Mouse (Mus musculus) urinary bladder, adult 2 months (tissue): ENCODE data around the gene Parg. TPM values are rescaled to one million over a fixed set of nuclear protein-coding genes. Genes with fewer than 3 reads are reported as not detected.
"Not testable (repeated sequence)": the region's sequence is repeated elsewhere in the genome, so short reads cannot be mapped to it uniquely, and the experiment has no call there.

Experiments used
- DNase-seq: peaks from one replicate; pipeline ENCODE4 v3.0.0; 2022; ENCODE audit warnings: low spot score
- polyA plus RNA-seq: library from polyadenylated mRNA; depleted of rRNA; stranded (reverse); fragments of >200 nt; gene quantifications from 2 replicates; pipeline ENCODE4 v1.2.3, GENCODE M21; 2012; rRNA removed

The Parg gene
- polyA plus RNA-seq, result 11.4 and 14.3 TPM in 2 replicates

DNA sequence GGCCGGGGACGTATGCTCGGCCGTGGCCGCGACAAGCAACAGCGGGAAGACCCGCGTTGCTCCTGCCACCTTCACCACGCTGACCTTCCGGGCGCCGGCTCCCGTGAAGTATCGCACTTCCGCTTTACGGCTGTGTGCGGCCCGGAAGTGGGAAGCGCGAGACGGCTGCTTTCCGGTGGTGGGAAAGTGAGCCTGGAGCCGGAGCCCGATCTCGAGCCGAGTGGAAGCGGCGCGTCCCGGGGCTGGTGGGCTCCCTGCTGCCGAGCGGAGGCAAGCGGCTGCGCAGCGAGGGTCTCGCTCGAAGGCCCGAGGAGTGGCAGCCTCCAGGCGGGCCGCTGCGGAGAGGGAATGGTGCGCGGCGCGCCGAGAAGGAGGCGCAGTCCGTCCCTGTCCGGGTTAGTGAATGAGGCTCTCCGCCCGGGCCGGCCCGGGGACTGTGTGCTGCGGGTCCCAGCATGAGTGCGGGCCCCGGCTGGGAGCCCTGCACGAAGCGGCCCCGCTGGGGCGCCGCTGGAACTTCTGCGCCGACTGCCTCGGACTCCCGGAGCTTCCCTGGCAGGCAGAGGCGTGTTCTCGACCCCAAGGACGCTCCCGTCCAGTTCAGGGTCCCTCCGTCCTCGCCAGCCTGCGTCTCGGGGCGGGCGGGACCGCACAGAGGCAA lies at the start of gene Parg, which contains the start of gene Timm23:
Gene Parg (plus strand): TSS at position 159 of the 661 bp plus-strand sequence.
Gene Timm23 (minus strand): TSS at position 108 of the 661 bp plus-strand sequence.
- peak; percentile 79 for DNase-seq

DNA sequence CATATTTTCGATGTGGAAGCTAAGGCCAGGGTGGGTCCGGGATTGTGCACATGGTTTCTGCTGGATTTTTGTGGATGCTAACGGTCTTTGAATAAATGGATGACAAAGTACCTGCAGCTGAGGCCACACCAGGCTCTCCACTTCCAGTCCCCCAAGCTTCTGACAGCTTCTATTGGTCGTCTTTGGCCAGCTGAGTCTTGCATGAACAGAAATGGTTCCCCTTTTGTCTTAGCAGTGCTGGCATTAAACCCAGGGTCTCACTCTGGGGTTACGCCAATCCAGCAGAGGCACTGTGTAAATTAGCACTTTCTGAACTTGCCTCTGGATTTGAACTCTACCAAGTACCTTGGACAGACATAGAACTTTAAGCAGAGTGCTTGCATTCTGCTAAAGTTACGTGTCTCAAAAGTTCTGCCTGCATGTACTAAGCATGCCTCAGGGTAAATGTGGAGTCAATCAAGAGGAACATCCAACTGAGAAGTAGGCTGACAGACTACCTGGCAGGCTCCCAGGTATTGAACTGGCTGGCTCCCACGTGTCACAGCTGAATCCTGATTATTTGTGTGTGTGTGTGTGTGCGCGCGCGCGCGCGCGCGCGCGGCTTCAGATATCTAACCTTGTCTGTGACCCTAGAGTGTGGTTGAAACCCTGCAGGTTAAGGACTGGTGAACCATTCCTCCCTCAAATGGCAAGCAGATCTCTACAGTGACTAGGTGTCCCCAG lies 49.3 kb upstream of the Parg start:
- DNase-seq, result no peak

DNA sequence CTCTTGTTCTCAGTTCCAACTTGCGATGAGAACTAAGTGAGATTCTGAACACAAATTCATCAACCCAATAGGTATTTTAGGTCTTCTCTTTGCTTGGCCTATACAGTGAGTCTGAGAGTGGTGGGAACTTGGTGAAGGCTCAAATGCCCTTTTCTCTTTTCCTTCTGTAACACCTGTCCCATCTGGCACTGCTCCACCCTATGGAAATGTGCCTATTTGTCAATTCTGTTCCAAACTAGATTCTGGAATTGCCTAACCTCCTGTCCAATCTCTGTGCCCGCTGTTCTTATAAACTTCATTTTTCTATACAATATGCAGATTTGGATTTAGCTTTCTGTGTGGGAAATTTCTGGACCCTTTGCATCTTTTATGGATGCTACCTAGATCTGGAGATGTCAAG lies 48.6 kb upstream of the Parg start:
- no peak for DNase-seq

DNA sequence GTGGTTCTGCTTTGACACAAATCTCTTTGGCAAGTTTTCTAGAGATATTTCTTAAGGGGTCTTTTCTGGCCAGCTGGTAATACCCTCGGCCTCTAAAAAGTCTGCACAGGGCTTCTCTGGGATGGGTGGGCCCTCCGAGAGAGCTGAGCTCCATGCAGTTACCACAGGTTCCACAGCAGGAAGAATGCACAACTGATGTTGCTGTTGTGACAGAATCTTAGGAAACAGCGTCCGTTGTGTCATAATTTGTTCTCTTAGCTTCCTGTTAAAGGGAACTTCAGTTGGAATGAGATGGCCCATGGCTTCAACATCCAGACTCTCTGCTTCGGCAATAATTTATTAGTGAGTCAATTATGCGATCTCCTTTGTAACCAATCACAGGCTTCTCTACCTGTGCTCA lies 47.0 kb upstream of the Parg start:
- DNase-seq, result no peak

DNA sequence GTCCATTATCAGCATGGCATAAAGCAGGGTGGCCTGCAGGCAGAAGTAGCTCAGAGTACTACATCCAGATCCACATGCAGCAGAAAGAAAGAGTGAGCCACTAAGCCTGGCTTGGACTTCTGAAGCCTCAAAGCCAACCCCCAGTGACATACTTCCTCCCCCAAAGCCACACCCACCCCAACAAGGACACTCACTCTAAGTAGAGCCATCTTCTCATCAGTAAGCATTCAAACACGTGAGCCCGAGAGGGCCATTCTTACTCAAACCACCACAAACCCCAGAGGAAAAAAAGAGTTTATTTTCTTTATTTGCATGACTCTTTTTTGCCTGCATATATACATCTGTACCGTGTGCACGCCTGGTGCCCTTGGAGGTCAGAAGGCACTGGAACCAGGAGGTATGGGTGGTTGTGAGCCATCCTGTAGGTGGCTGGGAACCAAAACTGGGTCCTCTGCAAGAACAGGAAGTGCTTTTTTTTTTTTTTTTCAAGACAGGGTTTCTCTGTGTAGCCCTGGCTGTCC lies 42.5 kb upstream of the Parg start:
- no peak for DNase-seq

DNA sequence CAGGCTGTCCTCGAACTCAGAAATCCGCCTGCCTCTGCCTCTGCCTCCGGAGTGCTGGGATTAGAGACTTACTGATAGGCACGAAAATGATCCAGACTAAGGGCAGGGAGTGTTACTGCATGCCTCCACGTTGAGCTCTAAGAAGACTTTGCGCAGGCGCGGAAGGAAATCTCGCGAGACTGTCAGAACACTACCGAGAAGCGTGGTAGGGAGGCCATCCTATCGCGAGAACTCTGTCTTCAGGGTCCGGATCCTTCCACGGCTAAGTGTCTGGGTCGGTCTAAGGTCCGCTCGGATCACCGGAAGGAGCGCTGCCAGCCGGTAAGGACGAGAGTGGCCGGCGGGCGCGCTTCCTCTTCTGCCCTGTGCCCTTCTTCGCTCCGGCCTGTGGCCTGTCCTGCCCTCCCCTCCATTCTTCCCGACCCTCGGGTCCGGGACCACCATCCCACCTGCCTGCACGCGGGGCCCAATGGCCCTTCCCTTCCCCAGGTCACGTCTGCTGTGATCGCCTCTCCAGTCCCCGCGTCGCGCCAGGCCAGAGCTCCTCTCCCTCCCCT lies 42.0 kb upstream of the Parg start, which contains the start of gene Ncoa4:
Gene Ncoa4 (plus strand): TSS at position 176 of the 557 bp plus-strand sequence.
- peak; percentile 98 for DNase-seq

DNA sequence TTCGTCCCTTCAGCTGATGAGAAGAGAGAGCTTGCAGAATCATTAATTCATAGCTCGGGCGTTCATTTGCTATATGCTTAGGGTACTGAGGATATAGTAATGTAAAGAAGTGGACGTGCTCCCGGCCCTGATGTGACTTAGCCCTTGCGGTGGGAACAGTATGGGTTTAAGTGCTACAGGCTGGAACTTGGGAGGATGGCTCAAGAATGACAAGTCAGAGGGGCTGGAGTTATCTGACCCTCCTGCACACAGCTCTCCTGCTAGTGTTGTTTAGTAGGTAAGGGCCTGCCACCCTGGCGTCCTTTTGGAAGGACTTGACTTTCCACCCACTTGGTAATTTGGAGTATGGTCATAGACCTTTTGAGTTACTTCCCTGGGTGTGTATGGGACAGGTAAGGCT lies 41.2 kb upstream of the Parg start:
- no peak for DNase-seq

DNA sequence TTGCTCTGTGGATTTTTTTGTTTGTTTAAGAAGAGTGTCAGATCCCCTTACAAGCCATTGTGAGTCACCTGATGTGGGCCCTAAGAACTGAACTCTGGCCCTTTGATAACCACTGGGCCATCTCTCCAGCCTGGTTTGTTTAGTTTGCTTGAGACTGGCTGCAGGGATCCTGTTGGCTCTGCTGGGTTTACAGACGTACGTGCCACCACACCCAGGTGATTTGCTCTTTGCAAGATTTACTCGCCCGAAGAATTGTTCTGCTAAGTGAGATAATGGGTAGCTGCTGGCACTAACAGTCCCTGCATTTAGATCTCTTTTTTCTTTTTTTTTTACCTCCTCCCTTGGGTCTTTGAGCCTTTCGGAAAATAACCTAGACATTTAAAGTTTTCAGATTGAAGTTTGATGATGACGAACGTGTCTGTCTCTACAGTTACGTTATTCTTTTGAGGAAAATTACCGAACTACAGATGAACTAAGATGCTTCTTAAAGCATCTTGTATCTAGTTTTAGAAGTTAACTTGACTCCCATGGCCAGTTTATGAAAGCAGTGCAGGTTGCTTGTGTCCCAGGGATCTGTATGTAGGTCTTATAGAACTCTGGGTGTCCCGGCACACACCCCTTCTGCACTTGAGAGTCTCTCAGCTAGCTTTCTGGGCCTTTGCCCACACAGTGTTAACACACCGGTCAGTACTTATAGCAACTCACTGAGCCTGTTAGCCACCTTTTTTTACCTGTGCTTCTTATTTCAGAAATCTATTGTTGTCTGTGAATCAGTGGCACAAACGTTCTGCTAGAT lies 40.5 kb upstream of the Parg start:
- no peak for DNase-seq

DNA sequence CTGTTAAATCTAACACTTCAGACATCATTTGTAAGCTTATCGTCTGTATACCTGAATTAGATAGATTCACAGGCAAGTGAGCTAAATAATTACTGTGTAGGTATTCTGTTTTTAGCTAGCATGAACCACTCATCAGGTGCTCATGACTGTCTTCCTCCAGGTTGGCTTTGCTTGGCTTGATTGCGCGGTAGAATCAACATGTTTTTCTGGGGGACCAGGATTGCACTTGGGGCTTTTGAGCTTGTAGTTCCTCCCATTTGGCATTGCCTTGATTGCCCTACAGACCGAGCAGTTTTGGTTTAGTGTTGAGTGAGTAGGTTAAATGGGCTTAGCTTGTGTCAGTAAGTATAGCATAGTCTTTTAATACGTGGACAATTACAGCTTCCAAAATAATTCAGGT lies 39.5 kb upstream of the Parg start:
- no peak for DNase-seq

DNA sequence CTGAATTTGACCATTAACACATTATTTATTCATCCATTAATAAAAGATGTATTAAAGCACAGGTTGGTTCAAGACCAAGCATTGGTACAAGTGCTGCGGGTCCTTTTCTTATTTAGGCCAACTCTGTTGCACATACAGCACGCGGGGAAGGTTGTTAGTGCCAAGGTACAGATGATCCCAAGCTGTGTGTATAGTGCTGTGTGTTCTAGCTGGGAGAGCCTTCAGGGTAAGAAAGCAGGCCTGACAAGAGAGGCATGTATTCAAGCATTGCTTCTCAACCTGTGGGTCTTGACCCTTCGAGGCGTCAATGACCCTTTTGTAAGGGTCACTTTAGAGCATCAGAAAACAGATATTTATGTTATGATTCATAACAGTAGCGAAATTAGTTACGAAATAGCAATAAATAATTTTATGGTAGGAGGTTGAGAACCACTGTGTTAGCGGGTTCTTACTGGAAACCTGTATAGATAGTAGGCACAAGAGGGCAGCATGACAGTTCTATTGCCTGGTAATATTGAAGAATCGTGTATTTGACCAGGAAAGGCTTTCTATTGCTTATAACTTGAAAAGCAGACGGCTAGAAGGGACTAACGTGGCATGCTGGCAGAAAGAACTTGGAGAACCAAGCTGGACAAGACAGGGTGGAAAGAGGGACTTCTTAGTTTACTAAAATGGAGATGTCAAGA lies 38.4 kb upstream of the Parg start:
- no peak for DNase-seq

DNA sequence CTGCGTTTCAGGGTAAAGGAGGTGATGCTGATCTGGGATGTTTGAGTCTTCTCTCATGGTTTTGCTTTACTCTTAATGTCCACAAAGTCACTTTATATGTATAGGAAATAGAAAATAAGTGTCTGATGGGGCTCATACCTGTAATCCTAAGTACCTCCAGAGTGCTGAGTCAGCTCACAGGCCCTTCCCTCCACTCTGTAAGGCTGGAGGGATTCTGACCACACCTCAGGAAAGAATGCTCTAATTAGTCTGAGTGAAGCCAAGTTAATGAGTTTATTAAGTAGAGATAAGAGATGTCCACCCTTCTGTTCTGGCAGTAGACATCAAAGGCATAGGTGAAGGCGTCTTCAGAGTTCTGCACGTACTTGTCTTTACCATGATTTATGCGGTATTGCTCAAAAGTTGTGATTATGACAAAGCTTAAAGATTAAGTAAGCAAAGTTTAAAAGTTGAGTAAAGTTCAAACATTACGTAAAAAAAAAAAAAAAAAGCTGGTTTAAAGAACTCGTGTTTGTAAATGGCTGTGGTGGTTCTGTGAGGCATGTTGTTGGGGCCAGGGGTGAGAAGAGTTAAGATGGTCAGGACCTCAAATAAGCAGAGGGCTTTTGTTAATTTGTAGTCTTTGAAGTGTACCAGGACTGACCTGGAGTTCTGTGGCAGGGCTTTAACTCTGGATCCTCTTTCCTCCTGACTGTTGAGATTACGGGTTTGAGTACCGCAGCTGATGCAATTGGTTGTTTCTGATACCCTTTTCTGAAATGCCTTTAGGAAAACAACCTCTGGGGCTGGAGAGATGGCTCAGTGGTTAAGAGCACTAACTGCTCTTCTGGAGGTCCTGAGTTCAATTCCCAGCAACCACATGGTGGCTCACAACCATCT lies 37.3 kb upstream of the Parg start:
- no peak for DNase-seq

DNA sequence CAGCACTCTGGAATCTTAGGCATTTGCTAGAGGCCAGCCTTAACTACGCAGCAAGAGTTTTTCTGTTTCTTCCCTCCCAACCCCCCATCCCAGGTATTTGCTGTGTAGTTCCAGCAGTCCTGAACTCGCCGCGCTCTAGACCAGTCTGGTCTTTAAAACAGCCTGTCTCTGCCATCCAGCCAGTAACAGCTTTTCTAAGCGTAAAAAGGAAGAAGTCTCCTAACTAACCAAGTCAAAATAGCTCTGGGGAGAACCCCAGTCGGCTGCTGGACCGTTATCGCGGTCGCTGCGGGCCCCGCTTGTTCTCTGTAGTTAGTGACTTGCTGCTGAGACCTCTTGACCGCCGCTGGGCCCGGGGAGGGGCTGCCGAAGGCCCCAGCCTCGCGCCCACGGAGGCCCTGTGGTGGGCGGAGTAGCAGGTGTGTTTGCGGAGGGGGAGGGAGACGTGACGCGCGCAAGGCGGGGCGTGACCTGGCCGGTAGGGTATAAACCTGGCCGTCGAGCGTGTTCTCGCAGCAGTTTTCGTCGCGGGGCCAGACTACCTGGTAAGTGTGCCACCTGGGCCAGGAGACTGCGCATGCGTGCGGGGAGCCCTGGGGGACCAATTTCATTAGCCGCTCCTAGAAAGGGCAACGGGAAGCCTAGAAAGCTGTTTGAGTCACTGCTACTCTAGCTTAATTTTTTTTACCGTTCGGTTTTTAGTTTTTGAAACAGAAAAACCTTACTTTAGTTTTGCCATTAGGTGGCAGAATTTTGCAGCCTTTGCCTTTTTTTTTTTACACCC lies 36.3 kb upstream of the Parg start:
- peak; percentile 75 for DNase-seq

DNA sequence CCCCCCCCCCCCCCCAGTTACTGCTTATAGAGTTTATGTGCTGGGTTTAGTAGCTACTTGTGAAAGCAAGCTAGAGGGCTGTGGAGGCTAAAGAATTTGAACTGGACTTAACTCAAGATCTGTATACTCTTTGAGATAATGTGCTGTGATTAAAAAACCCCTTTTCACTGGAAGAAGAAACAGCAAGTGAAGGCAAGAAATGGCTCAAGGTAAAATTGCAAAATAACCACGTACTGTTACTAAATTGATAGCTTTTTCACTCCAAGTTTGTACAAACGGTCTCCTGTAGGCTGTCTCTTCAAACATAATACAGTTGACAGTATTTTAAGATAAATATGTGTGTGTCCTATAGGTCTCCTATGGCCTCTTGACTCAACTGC lies 35.7 kb upstream of the Parg start:
- DNase-seq, result no peak

DNA sequence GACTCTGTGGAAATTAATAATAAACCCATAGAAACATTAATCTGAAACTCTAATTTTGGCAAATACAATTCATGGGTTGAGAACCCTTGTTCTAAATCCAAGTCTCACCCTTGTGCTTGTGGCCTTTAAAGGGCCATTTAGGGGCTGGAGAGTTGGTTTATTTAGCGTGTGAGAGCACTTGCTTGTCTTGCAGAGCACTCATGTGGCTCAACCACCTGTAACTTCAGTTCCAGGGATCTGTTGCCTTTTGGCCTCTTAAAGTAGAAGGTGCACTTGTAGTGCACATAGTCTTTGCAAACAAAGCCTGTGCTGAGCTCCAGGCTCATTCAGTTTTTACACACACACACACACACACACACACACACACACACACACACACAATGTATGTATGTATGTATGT lies 34.9 kb upstream of the Parg start:
- no peak for DNase-seq

DNA sequence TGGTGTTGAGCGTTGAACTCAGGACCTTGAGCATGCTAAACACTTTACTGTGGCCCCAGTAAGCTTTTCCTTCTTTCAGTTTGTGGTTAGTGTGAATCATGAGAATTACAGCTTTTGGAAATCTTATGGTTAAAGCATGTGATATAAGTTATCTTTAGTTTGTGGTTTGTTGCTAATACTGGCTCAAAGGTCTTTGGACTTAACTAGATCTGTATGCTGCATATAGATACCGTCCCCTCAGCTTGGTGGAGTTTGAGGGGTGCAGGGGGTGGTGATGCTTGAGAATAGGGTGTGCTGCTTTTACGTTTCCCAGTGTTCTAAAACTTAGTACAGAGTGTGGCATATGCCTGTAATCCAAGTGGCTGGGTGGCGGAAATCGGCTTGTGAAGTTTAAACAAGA lies 34.4 kb upstream of the Parg start:
- DNase-seq, result no peak

DNA sequence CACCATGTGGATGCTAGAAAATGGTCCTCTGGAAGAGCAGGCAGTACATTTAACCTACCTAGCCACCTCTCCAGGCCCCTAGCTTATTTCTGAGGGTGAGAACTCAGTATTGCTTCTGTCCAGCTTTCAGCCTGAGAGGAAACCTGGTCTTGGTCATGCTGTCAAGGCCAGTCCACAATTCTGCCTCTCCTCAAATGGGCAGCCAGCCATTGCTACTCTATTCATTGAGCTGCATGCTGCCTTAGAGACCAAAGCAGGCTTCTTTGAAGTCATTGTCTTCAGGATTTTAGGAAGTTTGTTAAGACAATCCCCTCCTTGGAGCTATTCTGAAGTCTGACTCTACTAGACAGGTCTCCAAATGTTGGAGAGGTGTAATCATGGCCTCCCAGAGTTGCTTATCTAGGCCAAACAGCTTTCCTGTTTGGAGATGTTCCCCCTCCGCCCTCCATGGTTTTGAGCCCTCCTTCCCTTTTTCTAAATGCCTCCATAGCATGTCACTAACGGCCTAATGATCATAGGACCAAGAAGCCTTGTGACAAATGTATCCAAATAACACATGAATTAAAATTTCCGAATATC lies 33.0 kb upstream of the Parg start:
- no peak for DNase-seq

DNA sequence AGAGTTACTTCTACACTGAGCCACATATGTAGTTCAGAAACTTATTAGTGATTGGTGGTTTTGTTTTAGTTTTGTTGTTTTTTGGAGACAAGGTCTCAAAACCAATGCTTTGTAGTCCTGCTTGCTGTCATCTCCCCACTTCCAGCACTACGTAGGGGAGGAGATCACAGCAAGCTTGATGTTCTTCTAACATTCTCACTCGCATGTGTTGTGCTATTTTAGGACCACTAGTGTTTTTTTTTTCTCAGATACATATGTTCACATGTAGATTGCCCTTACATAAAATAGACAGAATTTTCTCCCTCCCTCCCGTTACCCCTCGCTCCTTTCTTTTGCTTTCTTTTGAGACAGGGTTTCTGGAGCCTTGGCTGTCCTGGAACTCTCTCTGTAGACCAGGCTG lies 31.6 kb upstream of the Parg start:
- DNase-seq, result no peak

DNA sequence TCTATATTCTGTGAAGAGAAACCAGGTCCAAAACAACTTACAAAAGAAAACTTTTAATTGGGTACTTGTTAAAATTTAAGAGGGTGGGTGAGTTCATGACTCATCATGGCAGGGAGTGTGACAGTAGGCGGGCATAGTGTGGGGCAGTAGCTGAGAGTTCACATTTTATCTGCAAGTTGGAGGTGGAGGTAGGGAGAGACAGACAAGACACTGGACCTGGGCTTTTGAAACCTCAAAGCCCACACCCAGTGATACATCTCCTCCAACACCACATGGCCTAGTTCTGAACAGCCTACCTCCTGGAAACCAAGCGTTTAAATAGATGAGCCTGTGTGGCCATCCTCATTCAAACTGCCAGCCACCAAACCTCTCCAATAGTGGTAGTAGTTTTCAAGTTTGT lies 26.4 kb upstream of the Parg start:
- DNase-seq, result no peak

DNA sequence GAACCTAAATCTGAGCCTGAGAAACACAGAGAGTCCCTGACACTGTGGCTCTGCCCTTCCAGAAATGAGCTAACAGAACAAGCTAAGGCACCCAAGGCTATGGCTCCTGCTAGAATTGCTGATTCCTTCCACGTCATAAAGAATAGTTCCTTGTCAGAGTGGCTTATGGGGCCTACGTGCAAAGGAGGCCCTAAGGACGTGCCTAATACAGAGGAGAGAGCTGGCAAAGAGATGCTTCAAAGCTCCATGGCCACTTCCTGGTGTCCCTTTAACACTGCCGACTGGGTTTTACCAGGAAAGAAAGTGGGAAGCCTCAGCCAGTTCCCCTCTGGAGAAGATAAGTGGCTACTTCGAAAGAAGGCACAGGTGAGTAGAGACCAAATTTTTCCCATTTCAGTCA lies 25.2 kb upstream of the Parg start:
- not testable (repeated sequence) for DNase-seq
